Mouse (Mus musculus): ENCODE measurements at regions not wholly inside any gene's neighbourhood (a gene's known extent, or its start where the extent isn't known, plus 50 kb on each side); places are given as distances from the start of the nearest gene placed in this dataset.

GRCm38 (mm10) chr10:119055199-119055785, 184.6 kb downstream of the Cand1 start:
- peak; percentile 69 for DNase-seq (ENCODE audit: low spot score)

GRCm38 (mm10) chr10:119054191-119055175, 184.5 kb upstream of the Dyrk2 start:
- DNase-seq (ENCODE audit: low spot score), result no peak

GRCm38 (mm10) chr10:119052441-119053041, 182.5 kb upstream of the Dyrk2 start:
- no peak for DNase-seq (ENCODE audit: low spot score)

GRCm38 (mm10) chr10:119051598-119051997, 181.6 kb upstream of the Dyrk2 start:
- no peak for DNase-seq (ENCODE audit: low spot score)

- DNase-seq (ENCODE audit: low spot score), result no peak
These were observed 180.1 kb upstream of the Dyrk2 start for GRCm38 (mm10) chr10:119050017-119050685.

- no peak for DNase-seq (ENCODE audit: low spot score)
These were observed 178.8 kb upstream of the Dyrk2 start for GRCm38 (mm10) chr10:119048643-119049420.

- no peak for DNase-seq (ENCODE audit: low spot score)
These were observed 175.1 kb upstream of the Dyrk2 start for GRCm38 (mm10) chr10:119045059-119045458.

- DNase-seq (ENCODE audit: low spot score), result no peak
These were observed 173.1 kb upstream of the Dyrk2 start for GRCm38 (mm10) chr10:119043069-119043468.

- no peak for DNase-seq (ENCODE audit: low spot score)
These were observed 170.2 kb upstream of the Dyrk2 start for GRCm38 (mm10) chr10:119040205-119040604.

- no peak for DNase-seq (ENCODE audit: low spot score)
These were observed 169.7 kb upstream of the Dyrk2 start for GRCm38 (mm10) chr10:119039732-119040131.

- DNase-seq (ENCODE audit: low spot score), result no peak
These were observed 169.0 kb upstream of the Dyrk2 start for GRCm38 (mm10) chr10:119038991-119039390.

GRCm38 (mm10) chr10:119037781-119038180, 167.8 kb upstream of the Dyrk2 start:
- no peak for DNase-seq (ENCODE audit: low spot score)

GRCm38 (mm10) chr10:119035863-119036262, 165.9 kb upstream of the Dyrk2 start:
- DNase-seq (ENCODE audit: low spot score), result no peak

- no peak for DNase-seq (ENCODE audit: low spot score)
These were observed 164.4 kb upstream of the Dyrk2 start for GRCm38 (mm10) chr10:119034396-119034795.

- DNase-seq (ENCODE audit: low spot score), result no peak
These were observed 161.6 kb upstream of the Dyrk2 start for GRCm38 (mm10) chr10:119031282-119032275.

- DNase-seq (ENCODE audit: low spot score), result no peak
These were observed 158.6 kb upstream of the Dyrk2 start for GRCm38 (mm10) chr10:119028480-119029137.

- DNase-seq (ENCODE audit: low spot score), result no peak
These were observed 157.4 kb upstream of the Dyrk2 start for GRCm38 (mm10) chr10:119027241-119027901.

GRCm38 (mm10) chr10:119026291-119026690, 156.3 kb upstream of the Dyrk2 start:
- DNase-seq (ENCODE audit: low spot score), result no peak

- DNase-seq (ENCODE audit: low spot score), result no peak
These were observed 154.4 kb upstream of the Dyrk2 start for GRCm38 (mm10) chr10:119024425-119024824.
